Mouse (Mus musculus): ENCODE data around the gene Muc1.

The Muc1 gene

GRCm38 (mm10) chr3:89232614-89233013 is 3.8 kb downstream of the Muc1 start:
- DNase-seq (ENCODE audit: low read depth in 1 of 2, low spot score in 2 of 2), result no peak

- peak; percentile 52 to 61 for DNase-seq (ENCODE audit: low read depth in 1 of 2, low spot score in 2 of 2)
Observed at GRCm38 (mm10) chr3:89233562-89234110, 4.8 kb downstream of the Muc1 start.

DNA sequence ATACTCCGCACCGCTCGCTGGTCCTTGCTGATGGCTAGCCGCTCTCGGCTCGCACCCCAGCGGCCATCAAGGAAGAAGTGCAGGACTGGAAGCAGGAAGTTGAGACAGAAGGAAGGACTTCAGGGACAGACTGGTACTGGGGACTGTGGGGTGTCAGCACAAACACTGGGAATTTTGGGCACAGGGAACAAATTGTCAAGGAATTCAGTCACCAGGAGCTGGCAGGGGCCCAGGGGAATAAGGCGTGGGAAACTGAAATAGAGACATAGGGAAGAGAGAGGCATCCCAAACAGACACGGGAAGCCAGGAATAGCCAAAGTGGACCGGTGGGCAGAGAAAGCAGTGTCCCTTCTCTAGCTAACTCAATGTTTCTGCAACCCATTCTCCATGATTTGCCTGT is 7.7 kb downstream of the Muc1 start:
- no peak for DNase-seq (ENCODE audit: low read depth in 1 of 2, low spot score in 2 of 2)

GRCm38 (mm10) chr3:89237682-89238081 is 8.8 kb downstream of the Muc1 start:
- no peak for DNase-seq (ENCODE audit: low read depth in 1 of 2, low spot score in 2 of 2)

DNA sequence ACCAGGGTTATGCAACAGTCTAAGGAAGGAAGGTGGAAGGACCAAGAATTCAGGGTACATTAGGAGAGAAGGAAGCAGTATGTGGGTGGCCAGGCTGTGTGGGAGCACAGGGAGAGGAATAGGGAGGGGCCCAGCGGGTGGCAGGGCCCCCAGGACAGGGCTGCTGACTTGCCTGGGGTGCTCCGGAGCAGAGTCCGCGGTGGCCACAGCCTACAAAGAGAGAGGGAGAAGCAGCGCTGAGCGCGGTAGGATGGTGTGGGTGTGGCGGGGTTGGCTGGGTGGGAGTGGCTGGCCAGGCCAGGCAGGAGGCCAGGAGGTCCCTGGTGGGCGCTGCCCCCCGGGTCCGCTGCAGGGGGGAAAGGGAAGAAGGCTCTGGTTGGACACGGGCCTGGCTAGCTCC is 9.6 kb downstream of the Muc1 start:
- DNase-seq (ENCODE audit: low read depth in 1 of 2, low spot score in 2 of 2), result no peak

DNA sequence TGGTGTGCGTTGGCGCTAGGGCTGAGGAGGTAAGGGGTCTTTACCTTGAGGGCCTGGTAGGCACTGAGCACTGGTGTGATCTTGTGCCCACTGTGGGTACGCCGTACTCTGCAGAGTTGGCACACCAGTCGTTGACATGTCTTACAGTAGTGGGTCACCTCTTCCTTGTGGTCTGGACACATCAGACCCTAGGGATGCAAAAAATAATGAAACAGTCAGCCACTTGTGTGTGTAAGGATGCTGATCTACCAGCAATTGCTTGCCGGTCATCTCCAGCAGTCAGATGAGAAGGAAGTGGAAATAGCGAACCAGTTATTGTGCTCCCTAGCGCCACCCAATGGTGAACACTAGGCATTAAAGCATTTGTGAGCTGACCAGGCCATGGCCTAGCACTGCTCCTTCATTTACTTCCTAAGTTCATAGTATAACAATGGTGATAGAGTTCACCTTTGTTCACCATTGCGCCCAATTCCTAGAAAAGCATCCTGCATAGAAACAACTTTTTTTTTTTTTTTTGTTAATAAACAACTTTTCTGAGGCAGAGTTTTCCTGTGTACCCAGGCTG is 13.6 kb downstream of the Muc1 start:
- peak; percentile 53 to 73 for DNase-seq (ENCODE audit: low read depth in 1 of 2, low spot score in 2 of 2)

DNA sequence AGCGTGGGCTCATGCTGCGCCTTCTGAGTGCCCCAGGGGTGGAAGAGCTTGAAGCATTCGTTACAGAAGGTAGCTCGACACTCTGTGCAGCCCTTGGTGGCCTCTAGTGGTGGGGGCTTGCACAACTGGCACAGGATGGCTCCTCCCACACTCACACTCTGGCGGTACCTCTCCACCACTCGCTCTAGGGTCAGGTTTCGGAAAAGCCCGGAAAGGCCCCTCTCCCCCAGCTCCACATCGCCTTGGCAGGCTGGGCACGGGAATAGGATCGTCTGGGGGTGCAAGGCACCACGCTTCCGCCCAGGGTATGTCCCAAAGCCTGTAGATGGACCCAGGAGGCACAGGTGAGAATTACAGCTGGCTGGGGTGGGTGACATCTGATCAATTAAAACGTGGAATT is 14.8 kb downstream of the Muc1 start:
- DNase-seq (ENCODE audit: low read depth in 1 of 2, low spot score in 2 of 2), result no peak

DNA sequence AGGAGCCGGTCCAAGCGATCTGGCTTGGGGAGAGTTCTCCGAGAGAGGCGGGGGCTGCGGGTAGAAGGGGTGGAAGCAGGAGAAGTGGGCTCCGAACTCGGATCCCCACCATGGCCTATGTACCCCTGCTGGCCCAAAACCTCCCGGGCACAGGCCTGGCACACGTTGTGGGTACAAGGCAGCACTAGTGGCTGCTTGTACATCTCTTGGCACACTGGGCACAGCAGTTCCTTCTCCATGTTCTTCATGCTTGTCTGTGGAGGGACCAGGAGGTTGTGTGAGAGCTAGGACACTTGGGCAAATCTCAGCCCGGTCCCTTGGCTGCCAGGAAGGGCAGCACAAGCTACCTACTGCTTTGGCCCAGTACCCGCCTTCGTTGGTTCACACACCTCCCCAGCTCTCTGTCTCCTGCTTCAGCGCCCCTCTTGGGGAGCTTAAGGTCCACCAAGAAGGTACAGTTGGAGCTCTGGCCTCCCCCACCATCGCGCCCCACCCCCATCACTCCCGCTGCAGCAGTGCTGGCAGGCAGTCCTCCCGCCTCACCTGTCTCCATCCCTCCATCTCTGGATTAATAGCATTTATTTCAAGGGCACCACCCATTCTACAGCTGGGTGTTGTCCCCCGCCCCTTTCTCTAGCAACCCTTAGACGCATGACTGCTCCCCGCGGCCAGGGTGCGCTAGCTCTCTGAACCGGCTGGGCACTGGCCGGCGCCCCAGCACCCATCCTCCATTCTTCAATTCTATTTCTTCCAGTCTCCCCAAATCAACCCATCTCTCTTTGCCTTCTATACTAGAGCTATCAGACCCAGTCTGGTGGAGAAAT is 15.5 kb downstream of the Muc1 start:
- no peak for DNase-seq (ENCODE audit: low read depth in 1 of 2, low spot score in 2 of 2)

- DNase-seq (ENCODE audit: low read depth in 1 of 2, low spot score in 2 of 2), result no peak
Observed at GRCm38 (mm10) chr3:89244982-89245687, 16.3 kb downstream of the Muc1 start.

DNA sequence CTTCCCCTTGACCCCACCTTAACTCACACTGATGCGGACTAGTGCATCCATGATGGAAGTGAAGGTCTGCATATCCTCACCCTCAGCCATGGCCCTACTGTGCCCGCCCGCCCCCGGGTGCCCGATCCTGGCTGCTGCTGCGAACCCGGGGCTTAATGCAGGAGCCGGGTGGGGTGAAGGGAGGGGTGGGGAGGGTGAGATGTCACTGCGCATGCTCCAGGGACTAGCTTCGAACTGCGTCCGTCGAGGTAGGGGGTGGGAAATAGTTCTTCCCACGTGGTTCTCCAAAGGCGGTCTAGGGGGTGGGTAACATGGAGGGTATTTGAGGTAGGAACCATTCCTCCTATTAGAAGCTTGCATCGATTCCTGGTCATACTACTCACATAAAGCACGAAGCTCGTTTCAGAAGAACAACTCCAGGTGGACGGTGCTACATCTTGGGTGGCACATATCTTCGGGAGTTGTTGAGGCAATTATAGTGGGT is 16.9 kb downstream of the Muc1 start, which contains the start of gene Krtcap2:
Gene Krtcap2 (plus strand): TSS at position 279 of the 484 bp plus-strand sequence.
- no peak for DNase-seq (ENCODE audit: low read depth in 1 of 2, low spot score in 2 of 2)

DNA sequence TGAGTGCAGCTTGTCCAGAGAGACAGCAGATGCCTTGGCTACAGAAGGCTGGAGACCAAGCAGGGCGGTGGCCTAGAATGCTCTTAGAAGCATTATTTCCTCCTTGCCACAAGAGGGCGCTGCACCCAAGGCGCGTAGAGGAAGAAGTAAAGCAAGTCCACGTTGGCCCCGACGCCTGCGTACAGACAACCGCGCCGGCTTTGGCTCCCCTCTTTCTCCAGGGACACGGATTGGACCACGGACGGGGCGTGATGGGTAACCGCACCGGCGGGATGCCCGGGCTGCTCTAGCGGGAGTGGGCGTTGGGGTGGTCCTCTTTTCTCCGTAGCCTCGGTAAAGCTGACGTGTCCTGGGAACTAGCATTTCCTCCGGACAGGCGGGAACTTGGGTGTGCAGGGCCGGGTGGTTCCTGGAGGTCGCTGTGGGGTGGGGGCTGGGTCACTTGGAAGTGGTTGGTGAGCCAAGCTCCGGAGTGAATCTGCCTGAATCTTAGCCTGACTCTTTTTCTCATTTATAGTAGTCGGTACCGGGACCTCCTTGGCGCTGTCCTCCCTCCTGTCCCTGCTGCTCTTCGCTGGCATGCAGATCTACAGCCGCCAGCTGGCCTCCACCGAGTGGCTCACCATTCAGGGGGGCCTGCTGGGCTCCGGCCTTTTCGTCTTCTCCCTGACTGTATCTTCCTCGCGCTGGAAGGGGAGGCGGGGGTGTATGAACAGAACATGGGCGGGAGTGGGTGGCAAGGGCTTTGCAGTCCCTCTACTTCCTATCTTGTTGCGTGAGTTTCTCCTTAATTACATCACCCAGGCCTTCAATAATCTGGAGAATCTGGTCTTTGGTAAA is 17.6 kb downstream of the Muc1 start, which contains the start of gene Trim46:
Gene Trim46 (minus strand): TSS at position 49 of the 840 bp plus-strand sequence.
- DNase-seq (ENCODE audit: low read depth in 1 of 2, low spot score in 2 of 2), result peak; percentile 66 to 78

DNA sequence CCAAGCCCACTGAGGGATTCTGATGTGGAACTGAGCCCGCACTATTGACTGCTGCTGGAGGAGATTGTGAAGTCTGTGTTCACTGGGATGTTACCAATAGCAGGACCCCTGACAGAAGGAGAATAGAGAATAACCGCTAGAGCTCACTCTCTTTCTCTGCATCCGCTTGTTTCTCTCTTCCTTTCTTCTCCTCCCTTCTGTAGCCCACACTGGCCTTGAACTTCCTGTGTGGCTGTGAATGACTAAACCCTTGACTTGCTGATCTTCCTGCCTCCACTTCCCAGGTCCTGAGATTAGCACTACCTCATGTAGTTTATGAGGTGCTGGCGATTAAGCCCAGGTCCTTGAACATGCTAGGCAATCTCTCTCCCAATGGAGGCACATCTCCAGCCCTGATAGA is 18.6 kb downstream of the Muc1 start:
- DNase-seq (ENCODE audit: low read depth in 1 of 2, low spot score in 2 of 2), result no peak

DNA sequence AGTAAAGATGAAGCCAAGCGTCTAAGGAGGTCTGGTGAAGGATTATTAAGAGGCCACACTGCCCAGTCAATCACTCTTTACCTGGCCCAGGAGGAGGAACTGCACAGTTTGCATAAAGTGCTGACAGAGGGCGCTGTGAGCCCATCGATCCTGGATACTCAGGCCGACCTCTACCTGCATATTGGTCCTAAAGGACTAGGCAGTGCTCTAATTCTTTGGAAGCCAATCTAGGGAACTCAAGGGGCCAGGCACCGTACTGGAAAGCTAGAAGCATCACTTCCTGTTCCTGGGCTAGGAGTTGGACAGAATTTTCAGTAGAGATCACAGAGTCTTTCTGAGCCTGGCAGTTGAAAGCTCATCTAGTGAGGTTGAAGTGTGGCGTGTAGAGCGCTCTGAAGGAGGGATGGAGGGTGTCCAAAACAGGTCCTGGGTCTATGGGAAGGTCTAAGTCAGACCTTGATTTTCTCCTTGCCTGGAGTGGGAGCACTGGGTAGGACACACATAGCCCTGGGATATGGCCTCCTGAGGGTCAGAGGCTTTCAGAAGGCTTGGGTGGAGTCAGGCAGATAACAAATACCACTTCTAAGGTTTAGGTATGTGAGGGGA is 21.7 kb downstream of the Muc1 start:
- no peak for DNase-seq (ENCODE audit: low read depth in 1 of 2, low spot score in 2 of 2)

DNA sequence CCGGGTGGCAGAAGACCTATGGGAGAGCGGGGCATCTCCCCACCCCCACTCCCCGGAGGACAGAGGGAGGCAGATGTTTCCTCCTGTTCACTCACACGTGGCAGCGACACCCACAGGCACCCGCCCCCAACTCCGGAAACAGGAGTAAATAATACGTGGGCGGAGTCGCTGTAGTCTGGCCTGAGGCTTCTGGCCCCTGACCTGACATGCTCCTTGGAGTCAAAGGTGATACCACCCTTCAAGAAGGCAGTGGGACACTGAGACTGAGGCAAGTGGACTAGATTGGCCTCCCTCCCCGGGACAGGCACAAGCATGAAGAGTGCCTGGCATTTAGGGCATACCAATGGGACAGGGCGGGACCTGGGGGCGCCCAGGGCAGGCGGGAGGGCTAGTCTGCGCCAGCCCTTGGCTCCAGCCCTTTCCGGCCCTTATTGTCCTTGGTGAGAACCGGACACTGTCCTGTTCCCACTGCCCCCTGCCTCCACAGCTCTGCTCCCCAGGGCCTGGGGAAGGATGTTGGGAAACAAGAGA is 22.6 kb downstream of the Muc1 start:
- DNase-seq (ENCODE audit: low read depth in 1 of 2, low spot score in 2 of 2), result no peak

- no peak for DNase-seq (ENCODE audit: low read depth in 1 of 2, low spot score in 2 of 2)
Observed at GRCm38 (mm10) chr3:89254994-89255393, 26.1 kb downstream of the Muc1 start.

DNA sequence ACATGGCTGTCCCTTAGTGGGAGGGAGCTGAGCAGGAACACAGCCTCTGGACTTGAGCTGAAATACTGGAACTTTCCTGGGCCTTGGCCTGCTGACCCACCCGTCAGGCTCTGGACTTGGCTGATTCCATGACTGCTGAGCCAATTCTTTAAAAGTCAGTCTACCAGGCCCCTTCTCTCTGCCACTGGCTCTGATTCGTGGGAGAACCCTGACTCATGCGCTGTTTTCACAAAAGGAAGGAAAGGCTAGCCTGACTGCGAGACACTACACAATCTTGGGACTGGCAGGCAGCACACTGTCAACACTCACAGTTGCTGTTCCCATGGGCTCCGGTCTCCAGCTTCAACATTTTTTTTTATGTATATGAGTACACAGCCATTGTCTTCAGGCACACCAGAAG is 27.3 kb downstream of the Muc1 start:
- no peak for DNase-seq (ENCODE audit: low read depth in 1 of 2, low spot score in 2 of 2)

DNA sequence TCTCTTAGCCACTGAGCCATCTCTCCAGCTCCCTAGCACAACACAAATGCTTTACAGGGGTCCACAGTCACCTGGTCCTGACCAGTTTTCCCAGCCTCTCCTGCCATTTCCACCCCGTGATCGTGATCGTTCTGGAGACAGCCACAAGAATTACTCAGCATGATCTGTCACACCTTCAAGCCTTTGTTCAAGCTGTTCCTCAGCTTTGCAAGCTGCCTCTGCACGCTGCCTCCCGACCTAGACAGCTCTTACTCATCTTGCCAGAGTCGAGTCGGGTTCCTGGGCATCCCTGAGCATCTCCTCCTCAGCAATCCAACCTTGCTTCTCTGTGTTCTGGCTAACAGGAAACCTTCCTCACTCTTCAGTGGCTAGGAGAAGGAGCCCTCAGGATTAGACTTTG is 30.2 kb downstream of the Muc1 start, which contains the start of gene Dpm3:
Gene Dpm3 (plus strand): TSS at position 283 of the 400 bp plus-strand sequence.
- DNase-seq (ENCODE audit: low read depth in 1 of 2, low spot score in 2 of 2), result no peak

DNA sequence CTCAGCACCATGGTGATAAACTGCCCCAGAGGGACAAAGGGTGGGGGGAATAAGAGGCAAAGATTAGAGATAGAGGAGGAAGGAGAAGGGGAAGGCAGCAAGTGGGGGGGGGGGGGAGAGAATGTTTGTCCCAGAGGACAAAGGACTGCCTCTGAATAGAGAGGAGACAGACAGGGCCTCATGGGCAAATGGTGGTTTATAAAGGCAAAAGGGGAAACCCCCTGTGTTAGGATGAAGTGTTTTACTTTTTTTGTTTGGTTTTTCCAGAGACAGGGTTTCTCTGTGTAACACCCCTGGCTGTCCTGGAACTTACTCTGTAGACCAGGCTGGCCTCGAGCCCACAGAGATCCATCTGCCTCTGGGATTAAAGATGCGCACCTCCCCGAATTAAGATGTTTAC is 31.4 kb downstream of the Muc1 start:
- no peak for DNase-seq (ENCODE audit: low read depth in 1 of 2, low spot score in 2 of 2)

- DNase-seq (ENCODE audit: low read depth in 1 of 2, low spot score in 2 of 2), result no peak
Observed at GRCm38 (mm10) chr3:89262417-89262816, 33.6 kb downstream of the Muc1 start.

DNA sequence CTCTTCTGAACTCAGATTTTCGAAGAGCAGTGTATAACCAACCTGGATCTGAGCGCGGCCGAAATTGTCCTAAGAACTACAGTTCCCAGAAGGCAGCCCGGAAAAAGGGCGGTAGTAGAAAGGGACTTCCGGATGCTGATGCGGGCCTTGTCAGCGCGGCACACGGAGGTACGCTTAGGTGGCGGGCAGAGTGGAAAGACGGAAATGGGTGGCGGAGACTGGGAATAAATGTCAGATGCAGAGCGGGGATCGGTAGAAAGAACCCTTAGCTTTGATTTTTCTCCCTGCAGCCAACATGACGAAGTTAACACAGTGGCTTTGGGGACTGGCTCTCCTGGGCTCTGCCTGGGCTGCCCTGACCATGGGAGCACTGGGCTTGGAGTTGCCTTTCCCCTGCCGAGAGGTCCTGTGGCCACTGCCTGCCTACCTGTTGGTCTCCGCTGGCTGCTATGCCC is 37.6 kb downstream of the Muc1 start:
- DNase-seq (ENCODE audit: low read depth in 1 of 2, low spot score in 2 of 2), result no peak
